Mouse (Mus musculus) left cerebral cortex, postnatal 25 days (tissue): Measurements from ENCODE around the gene Sh3bp4. TPM values are rescaled to one million over a fixed set of nuclear protein-coding genes. Genes with fewer than 3 reads are reported as not detected.

Experiments used
- DNase-seq, 2 experiments: peaks; one replicate each; pipeline ENCODE4 v3.0.0; 2022; ENCODE audit warnings: low spot score in 2 of 2, mixed read lengths in 1 of 2
- intact Hi-C: fragments of 180-260 bp; cut with DNase I; formaldehyde crosslinking; loops from one replicate; pipeline ENCODE4 v1.15.1; 2025
- total RNA-seq, 2 experiments: library from RNA; stranded (reverse); gene quantifications; 2 replicates each; pipeline ENCODE4 v1.2.3; 2021

The Sh3bp4 gene
- total RNA-seq, 2 experiments from 2014 or later, result 19.5 to 20.6 TPM

GRCm38 (mm10) chr1:89113731-89114130, 43.5 kb downstream of the Sh3bp4 start:
- intact Hi-C loops, result no loop called here
- no peak for DNase-seq

DNA sequence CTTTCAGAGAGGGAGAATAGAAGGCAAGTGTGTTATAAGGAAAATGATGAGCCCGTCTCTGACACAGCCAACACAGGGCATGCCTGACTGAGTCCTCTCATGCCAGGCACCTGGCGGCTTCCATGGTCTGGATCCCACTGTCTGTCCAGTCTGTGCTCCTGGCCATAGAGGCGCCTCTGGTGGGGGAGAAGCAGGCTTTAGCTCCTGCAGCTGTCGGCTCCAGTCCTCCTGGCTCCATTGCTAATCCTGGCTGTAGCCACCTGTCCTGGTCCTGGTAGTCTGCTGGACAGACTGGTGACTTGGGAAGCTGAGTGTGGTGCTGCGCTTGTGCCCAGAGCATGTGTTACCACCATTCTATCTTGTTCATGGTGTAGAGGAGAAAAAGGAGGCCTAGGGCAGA, 46.8 kb downstream of the Sh3bp4 start:
- no peak for DNase-seq
- intact Hi-C loops, result no loop called here

DNA sequence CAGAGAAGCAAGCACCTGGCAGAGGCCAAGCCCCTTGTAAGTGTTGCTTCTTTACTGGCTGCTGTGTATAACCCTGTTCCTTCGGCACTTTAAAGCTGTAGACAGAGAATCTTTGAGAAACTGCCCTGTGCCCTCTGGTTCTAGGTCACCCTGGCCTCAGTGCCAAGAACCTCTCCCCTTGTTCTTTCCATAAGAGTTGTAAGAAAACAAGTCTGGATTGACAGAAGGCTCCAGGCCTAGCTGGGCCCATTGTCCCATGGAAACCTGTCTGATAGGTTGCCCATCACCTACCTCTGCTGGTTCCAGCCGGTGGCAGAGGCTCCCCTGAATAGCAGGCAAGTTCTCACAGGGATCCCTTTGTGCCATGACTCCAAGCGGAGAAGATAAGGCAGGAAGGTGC, 47.9 kb downstream of the Sh3bp4 start:
- DNase-seq, result no peak
- intact Hi-C loops, result no loop called here

DNA sequence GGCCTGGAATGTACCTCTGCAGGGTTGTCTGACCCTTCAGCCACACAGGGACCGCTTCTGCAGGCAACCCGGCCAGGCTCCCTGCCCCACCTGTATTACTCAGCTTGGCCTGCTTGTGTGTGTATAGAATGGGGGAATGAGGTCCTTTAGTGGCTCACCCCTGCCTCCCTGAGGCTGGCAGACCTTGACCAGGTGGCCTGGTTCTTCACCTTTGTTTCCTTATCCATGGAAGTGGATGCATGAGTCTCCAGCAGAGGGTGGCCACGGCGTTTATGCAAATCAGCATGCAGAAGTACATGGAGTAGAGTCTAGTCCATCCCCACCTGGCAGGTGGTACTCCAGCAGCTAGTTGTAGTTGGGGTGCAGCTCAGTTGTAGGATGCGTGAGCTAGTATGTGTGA, 48.6 kb downstream of the Sh3bp4 start:
- DNase-seq, result no peak
- intact Hi-C loops, result no loop called here

DNA sequence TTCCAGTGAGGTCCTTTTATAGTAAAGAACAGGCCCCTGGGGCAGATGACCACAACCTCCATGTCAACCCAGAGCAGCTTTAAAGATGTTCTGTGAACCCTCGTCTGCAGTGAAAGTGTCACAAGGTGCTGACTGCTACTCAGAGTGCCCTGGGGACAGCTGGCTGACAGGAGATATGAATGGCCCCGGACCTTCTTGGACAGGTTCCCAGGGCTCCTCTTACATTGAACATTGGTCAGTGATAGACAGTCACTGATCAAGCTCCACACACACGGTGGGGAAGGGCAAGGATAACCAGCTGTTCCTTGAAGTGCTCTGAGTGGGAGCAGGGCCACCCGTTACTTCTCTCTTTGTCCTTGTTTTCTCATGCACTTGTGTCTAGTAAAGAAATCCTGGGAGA, 50.1 kb downstream of the Sh3bp4 start:
- no peak for DNase-seq
- intact Hi-C loops, result no loop called here

GRCm38 (mm10) chr1:89121466-89121865, 51.3 kb downstream of the Sh3bp4 start:
- DNase-seq, result no peak
- intact Hi-C loops, result no loop called here

- intact Hi-C loops, result no loop called here
- DNase-seq, result no peak
Measured at GRCm38 (mm10) chr1:89122376-89122775, 52.2 kb downstream of the Sh3bp4 start.

DNA sequence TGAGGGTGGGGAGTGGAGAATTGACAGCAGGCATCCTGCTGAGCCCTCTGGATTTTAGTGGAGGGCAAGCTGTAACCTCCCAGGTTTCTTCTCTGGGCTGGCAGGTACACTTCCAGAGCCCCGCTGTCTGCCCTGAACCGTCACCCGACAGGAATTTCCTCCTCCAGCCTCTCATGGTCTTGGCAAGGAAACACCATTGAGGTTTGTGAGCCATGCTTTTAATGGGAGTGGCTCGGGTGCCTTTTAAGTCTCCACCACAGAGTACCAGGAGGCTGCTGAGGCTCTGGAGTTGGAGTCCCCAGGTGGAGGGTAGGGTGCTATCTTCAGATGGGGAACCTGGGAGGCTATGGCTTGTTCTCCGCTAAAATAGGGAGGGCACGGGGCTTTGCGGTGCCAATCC, 53.9 kb downstream of the Sh3bp4 start:
- intact Hi-C loops, result no loop called here
- no peak for DNase-seq

GRCm38 (mm10) chr1:89127163-89127562, 56.9 kb downstream of the Sh3bp4 start:
- no peak for DNase-seq
- intact Hi-C loops, result no loop called here

- intact Hi-C loops, result no loop called here
- DNase-seq, result peak; percentile 23 to 33
Measured at GRCm38 (mm10) chr1:89130429-89130828, 60.2 kb downstream of the Sh3bp4 start.

GRCm38 (mm10) chr1:89131018-89131540, 60.9 kb downstream of the Sh3bp4 start:
- intact Hi-C loops, result no loop called here
- no peak for DNase-seq

DNA sequence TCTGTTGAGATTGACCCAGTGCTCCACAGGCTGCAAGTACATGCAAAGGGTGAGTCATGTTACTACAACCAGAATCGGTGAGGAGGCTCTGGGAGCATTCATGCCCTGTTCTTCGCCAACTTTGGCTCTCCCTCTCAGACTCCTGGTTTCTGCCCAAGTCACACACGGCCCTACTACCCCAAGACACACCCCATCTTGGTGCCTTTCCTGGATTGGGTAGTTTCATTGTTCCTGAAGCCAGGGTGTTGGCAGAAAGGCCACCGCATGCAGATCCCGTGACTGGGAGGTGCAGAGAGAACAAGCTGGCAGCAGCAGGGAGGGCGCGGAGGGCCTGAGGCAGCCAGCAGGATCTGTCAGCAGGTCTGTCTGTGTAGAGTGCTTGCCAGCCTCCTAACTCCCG, 61.5 kb downstream of the Sh3bp4 start:
- intact Hi-C loops, result no loop called here
- peak in 1 of 2 experiments; percentile 14 for DNase-seq

DNA sequence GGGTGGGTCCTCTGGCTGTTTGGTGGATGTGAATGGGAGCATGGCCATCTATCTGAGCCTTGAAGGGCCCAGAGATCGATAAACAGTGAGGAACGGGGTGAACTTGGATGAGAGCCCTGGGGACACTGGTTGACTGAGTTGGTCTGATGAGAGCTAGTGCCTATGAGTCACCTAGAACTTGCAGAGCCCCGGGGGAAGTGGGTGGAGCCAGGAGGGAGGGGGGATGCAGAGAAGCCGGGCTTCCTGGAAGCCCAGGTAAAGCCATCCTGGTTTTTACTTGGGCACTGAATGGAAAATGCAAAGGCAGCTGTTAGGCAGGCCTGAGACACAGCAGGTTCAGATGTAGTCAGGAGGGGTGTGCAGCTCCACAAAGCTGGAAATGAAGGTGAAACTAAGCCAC, 63.1 kb downstream of the Sh3bp4 start:
- no peak for DNase-seq
- intact Hi-C loops, result no loop called here

- intact Hi-C loops, result no loop called here
- no peak for DNase-seq
Measured at GRCm38 (mm10) chr1:89133717-89134116, 63.5 kb downstream of the Sh3bp4 start.

- DNase-seq, result peak; percentile 36 to 56
Measured at GRCm38 (mm10) chr1:89136089-89136811, 66.0 kb downstream of the Sh3bp4 start.

GRCm38 (mm10) chr1:89137086-89137816, 67.0 kb downstream of the Sh3bp4 start:
- intact Hi-C loops, result no loop called here
- DNase-seq, result peak in 1 of 2 experiments; percentile 45

More at GRCm38 (mm10) chr1:89136089-89136811, 66.0 kb downstream of the Sh3bp4 start:
- intact Hi-C loops, result no loop called here

DNA sequence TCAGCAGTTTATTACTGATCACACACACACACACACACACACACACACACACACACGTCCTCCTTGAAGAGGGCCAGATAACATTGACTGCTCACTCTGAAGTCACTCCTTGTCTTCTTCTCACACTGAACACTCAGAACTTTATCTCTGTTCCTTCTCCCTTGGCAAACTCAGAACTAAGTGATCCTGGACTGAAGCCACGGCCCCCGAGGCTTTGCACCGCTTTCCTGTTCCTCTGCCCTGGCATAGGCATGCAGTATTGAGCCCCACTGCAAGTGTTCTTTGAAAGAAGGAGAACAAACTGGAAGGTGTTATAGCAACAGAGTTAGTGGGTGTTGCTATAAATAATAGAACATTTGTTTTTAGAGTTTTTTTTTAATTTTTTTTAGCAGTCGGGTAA, 68.1 kb downstream of the Sh3bp4 start:
- intact Hi-C loops, result loop anchor here (2.0 kb wide), 1 partner anchor 68 kb away; the partner anchor contains the start of gene Sh3bp4
- DNase-seq, result peak; percentile 48 to 65

GRCm38 (mm10) chr1:89140113-89140512, 69.9 kb downstream of the Sh3bp4 start:
- intact Hi-C loops, result no loop called here
- DNase-seq, result no peak

- intact Hi-C loops, result no loop called here
- DNase-seq, result no peak
Measured at GRCm38 (mm10) chr1:89151071-89151470, 80.9 kb downstream of the Sh3bp4 start.

- DNase-seq, result no peak
- intact Hi-C loops, result no loop called here
Measured at GRCm38 (mm10) chr1:89152576-89152975, 82.4 kb downstream of the Sh3bp4 start.

DNA sequence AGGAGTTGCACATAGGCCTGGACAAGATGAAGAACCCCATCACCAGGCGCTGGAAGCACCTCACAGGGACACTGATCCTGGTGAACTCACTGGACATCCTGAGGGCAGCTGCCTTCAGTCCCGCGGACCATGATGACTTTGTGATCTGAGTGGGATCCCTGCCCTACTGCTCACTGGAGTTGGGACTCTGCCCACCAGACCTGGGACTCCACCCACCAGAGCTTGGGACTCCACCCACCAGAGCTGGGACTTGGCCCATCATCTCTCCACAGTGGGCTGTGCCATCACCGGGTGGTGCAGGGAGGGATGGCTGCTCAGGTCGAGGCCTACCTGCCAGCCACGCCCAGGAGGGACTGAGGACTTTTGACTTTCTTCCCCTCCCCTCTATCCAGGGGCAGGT, 83.0 kb downstream of the Sh3bp4 start:
- DNase-seq, result no peak
- intact Hi-C loops, result no loop called here
